Mouse (Mus musculus): ENCODE results near the gene Fam92b.

DNA sequence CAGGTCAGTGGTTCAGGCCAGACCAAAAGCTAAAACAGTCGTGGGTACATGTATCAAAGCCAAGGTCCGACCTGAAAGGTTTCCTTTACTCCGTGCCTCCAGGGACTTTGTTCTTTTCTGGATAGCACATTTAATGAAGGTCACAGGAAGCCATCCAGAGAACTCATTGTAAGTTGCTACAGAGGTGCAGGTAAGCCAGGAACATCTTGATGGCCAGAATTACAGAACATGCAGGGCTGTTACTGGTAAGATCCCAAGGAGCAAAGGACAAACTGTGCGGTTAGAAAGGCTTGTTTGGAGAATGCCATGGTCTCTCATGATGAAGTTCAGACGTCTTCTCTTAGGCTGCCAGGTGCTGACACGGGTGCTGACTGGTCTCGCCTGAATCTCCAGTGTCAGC is 60.7 kb downstream of the Fam92b start:
- no peak for TF ChIP-seq CTCF (IDR thresholded peaks at IDR 0.05; ENCODE audit: control insufficient read depth, insufficient read depth, low read length)
- no peak for TF ChIP-seq POLR2A (IDR thresholded peaks at IDR 0.05; ENCODE audit: borderline replicate concordance, control insufficient read depth, low read depth, low read length)
